Mouse (Mus musculus): Measurements from ENCODE around the gene Ydjc.
"Not testable (repeated sequence)": the region's sequence is repeated elsewhere in the genome, so short reads cannot be mapped to it uniquely, and the experiment has no call there.

Ydjc gene

GRCm38 (mm10) chr16:17154346-17154745 is 9.9 kb downstream of the Ydjc start:
- no peak for DNase-seq (ENCODE audit: low spot score)

GRCm38 (mm10) chr16:17165478-17165877 is 21.1 kb downstream of the Ydjc start:
- not testable (repeated sequence) for DNase-seq (ENCODE audit: low spot score)

GRCm38 (mm10) chr16:17167179-17167578 is 22.8 kb downstream of the Ydjc start:
- no peak for DNase-seq (ENCODE audit: low spot score)

GRCm38 (mm10) chr16:17168049-17168448 is 23.6 kb downstream of the Ydjc start:
- no peak for DNase-seq (ENCODE audit: low spot score)

GRCm38 (mm10) chr16:17175765-17176164 is 31.3 kb downstream of the Ydjc start:
- DNase-seq (ENCODE audit: low spot score): no peak

GRCm38 (mm10) chr16:17177623-17178170 is 33.3 kb downstream of the Ydjc start:
- DNase-seq (ENCODE audit: low spot score): no peak

GRCm38 (mm10) chr16:17179706-17180105 is 35.3 kb downstream of the Ydjc start:
- no peak for DNase-seq (ENCODE audit: low spot score)

GRCm38 (mm10) chr16:17181382-17181781 is 37.0 kb downstream of the Ydjc start:
- no peak for DNase-seq (ENCODE audit: low spot score)

GRCm38 (mm10) chr16:17182136-17182535 is 37.7 kb downstream of the Ydjc start:
- no peak for DNase-seq (ENCODE audit: low spot score)

GRCm38 (mm10) chr16:17183003-17183402 is 38.6 kb downstream of the Ydjc start:
- DNase-seq (ENCODE audit: low spot score): no peak

- DNase-seq (ENCODE audit: low spot score): no peak
These were observed 41.1 kb downstream of the Ydjc start for GRCm38 (mm10) chr16:17185475-17185874.

- no peak for DNase-seq (ENCODE audit: low spot score)
These were observed 49.4 kb downstream of the Ydjc start for GRCm38 (mm10) chr16:17193823-17194222.

GRCm38 (mm10) chr16:17200121-17200952 is 55.9 kb downstream of the Ydjc start:
- no peak for DNase-seq (ENCODE audit: low spot score)

GRCm38 (mm10) chr16:17200953-17201707 is 56.7 kb downstream of the Ydjc start:
- DNase-seq (ENCODE audit: low spot score): peak; percentile 71

GRCm38 (mm10) chr16:17201977-17202376 is 57.6 kb downstream of the Ydjc start:
- DNase-seq (ENCODE audit: low spot score): no peak

- no peak for DNase-seq (ENCODE audit: low spot score)
These were observed 58.1 kb downstream of the Ydjc start, which contains the start of gene Ube2l3 for GRCm38 (mm10) chr16:17202549-17202948. TSS of gene Ube2l3 (minus strand) at chr16:17202649.

- DNase-seq (ENCODE audit: low spot score): no peak
These were observed 60.6 kb downstream of the Ydjc start for GRCm38 (mm10) chr16:17204990-17205389.

GRCm38 (mm10) chr16:17208389-17209361 is 64.3 kb downstream of the Ydjc start, which contains the start of gene Rimbp3:
TSS of gene Rimbp3 (plus strand) at chr16:17208603.
- peak; percentile 69 for DNase-seq (ENCODE audit: low spot score)

- no peak for DNase-seq (ENCODE audit: low spot score)
These were observed 65.1 kb downstream of the Ydjc start for GRCm38 (mm10) chr16:17209404-17209960.

All from ovary, postnatal 10 days (tissue).